Mouse (Mus musculus) frontal cortex, postnatal 10 days (tissue): ENCODE measurements around the gene Prdm16.

Experiments
- DNase-seq, 2 experiments: peaks; one replicate each; pipeline ENCODE4 v3.0.0; 2022; ENCODE audit warnings: low spot score in 2 of 2, mixed read lengths in 1 of 2

The Prdm16 gene

GRCm38 (mm10) chr4:154480544-154481260 lies 156.0 kb downstream of the Prdm16 start:
- no peak for DNase-seq

GRCm38 (mm10) chr4:154480143-154480542 lies 156.5 kb downstream of the Prdm16 start:
- no peak for DNase-seq

- no peak for DNase-seq
These were observed 157.6 kb downstream of the Prdm16 start for GRCm38 (mm10) chr4:154478933-154479613.

GRCm38 (mm10) chr4:154473571-154474307 lies 162.9 kb downstream of the Prdm16 start:
- DNase-seq = no peak

GRCm38 (mm10) chr4:154472569-154472968 lies 164.1 kb downstream of the Prdm16 start:
- no peak for DNase-seq

GRCm38 (mm10) chr4:154471447-154472101 lies 165.1 kb downstream of the Prdm16 start:
- DNase-seq = no peak

GRCm38 (mm10) chr4:154466305-154466704 lies 170.4 kb downstream of the Prdm16 start:
- DNase-seq = no peak

GRCm38 (mm10) chr4:154465123-154465522 lies 171.6 kb downstream of the Prdm16 start:
- no peak for DNase-seq

- no peak for DNase-seq
These were observed 176.7 kb downstream of the Prdm16 start for GRCm38 (mm10) chr4:154460021-154460420.

GRCm38 (mm10) chr4:154457756-154458155 lies 178.9 kb downstream of the Prdm16 start:
- DNase-seq = no peak

GRCm38 (mm10) chr4:154456265-154456822 lies 180.3 kb downstream of the Prdm16 start:
- DNase-seq = no peak

- DNase-seq = peak in 1 of 2 experiments; percentile 28
These were observed 186.2 kb downstream of the Prdm16 start for GRCm38 (mm10) chr4:154450441-154450840.

- no peak for DNase-seq
These were observed 186.6 kb downstream of the Prdm16 start for GRCm38 (mm10) chr4:154450036-154450435.

GRCm38 (mm10) chr4:154449343-154449742 lies 187.3 kb downstream of the Prdm16 start:
- DNase-seq = peak in 1 of 2 experiments; percentile 36

GRCm38 (mm10) chr4:154445721-154446120 lies 191.0 kb downstream of the Prdm16 start:
- DNase-seq = no peak

- no peak for DNase-seq
These were observed 193.9 kb downstream of the Prdm16 start for GRCm38 (mm10) chr4:154442645-154443304.

- no peak for DNase-seq
These were observed 197.1 kb downstream of the Prdm16 start for GRCm38 (mm10) chr4:154439455-154440052.

- no peak for DNase-seq
These were observed 198.1 kb downstream of the Prdm16 start for GRCm38 (mm10) chr4:154438610-154439009.

- DNase-seq = no peak
These were observed 206.9 kb downstream of the Prdm16 start for GRCm38 (mm10) chr4:154429770-154430169.

GRCm38 (mm10) chr4:154426901-154427300 lies 209.8 kb downstream of the Prdm16 start:
- no peak for DNase-seq

- no peak for DNase-seq
These were observed 211.4 kb downstream of the Prdm16 start for GRCm38 (mm10) chr4:154425284-154425683.
